Mouse (Mus musculus): ENCODE data around the gene Msh4. TPM values are rescaled to one million over a fixed set of nuclear protein-coding genes. Genes with fewer than 3 reads are reported as not detected.

Msh4 gene
- polyA plus RNA-seq, 1 experiment from 2014 or later, result 0.12 TPM

Other genes with a start within 250 kb of the Msh4 start
- gene St6galnac3, start 181.0 kb downstream of the Msh4 start, polyA plus RNA-seq (2014; fragmentation: Nextera tagmentation; extraction: Ambion mirVana), result 23.7 and 27.7 TPM in 2 replicates
- gene Asb17, start 61.9 kb downstream of the Msh4 start, polyA plus RNA-seq (2014; fragmentation: Nextera tagmentation; extraction: Ambion mirVana), result 0.30 and 0.41 TPM in 2 replicates
- gene Rabggtb, start 6.9 kb upstream of the Msh4 start, polyA plus RNA-seq (2014; fragmentation: Nextera tagmentation; extraction: Ambion mirVana), result 64.6 and 67.8 TPM in 2 replicates
- gene Acadm, start 38.5 kb upstream of the Msh4 start, polyA plus RNA-seq (2014; fragmentation: Nextera tagmentation; extraction: Ambion mirVana), result 263 and 291 TPM in 2 replicates
- 1.0 and 1.4 TPM in 2 replicates for gene Slc44a5, start 67.3 kb upstream of the Msh4 start, polyA plus RNA-seq (2014; fragmentation: Nextera tagmentation; extraction: Ambion mirVana)